Mouse (Mus musculus) cerebellum, adult 18-20 months (tissue): Measurements from ENCODE around the gene Zfp281.

ENCODE experiments used
- DNase-seq, 2 experiments: peaks; one replicate each; pipeline ENCODE4 v3.0.0; 2021

The Zfp281 gene

DNA sequence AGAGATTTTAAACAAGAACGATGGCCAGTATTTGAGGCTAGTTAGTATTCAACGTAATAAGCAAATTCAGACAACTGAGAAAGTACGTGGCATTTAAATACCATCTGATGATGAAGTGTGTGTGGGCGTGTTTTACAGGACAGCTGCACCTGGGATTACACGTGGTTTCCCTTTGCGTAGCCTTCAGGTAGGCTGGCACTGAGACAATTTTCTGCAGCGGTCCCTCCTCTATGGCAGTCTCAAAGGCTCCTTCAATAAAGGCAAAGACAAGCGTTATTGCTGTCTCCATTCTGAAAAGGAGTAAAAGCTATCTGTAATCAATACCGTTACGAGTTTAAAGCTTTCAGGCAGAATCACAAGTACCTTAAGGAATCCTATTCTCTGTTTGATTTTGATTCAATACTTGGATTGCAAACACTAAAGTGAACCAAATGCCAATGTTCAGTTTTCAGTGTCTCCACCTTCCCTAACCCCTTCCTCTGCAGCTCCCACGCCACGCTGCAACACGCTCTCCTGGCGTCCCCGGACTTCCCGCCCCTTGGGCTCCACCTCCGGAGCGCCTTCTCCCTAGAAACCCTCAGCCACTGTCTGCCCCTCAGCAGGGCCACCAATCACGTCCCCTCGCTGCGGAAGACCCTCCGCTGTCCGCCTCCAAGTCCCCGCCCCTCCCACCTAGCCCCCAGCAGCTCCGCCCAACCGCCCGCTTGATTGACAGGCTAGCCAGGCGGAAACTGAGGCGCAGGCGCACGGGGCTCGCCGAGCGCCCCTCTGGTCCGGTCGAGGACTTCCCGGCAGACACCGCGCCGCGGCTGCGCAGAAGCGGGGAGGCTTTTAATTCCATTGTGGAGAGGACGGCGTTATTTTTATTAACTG, at the start of gene Zfp281:
Gene Zfp281, plus strand, starts transcription at position 756 of the 873 bp plus-strand sequence.
- DNase-seq = peak; percentile 96 to 97

DNA sequence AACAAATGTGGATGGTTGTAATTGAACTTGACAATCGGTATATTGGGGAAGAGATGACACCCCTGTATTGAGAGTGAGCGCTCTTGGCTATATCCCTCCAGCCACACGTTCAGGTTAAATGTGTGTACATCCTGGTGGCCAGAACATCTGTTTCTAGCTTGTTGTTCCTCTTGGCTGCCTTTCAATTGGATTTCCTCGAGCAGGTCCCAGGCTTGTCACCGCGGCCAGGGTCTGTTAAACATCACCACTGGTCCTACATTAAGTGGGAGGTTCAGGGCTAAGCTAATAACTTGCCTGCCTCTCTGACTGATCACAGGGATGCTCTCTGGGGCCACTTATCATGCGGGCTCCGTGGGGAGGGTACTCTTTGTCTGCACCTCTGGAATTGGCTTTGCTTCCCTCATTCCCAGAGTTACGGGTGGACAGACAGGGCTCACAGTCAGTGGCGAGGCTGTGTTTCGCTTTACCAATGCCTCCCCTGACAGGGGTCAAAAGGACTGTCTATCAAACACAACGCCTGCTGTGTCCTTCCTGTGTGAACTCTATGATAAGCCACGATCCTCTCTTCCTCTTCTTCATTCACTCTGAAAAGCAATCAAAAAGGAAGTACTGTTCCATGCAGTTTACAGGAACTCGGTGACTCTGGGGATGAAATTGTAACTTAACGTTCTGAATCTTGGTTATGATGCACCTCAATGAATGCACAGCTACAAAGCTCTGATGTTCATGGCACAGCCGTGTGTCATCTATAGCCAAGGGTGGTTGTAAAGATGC, 46.6 kb upstream of the Zfp281 start:
- no peak for DNase-seq

DNA sequence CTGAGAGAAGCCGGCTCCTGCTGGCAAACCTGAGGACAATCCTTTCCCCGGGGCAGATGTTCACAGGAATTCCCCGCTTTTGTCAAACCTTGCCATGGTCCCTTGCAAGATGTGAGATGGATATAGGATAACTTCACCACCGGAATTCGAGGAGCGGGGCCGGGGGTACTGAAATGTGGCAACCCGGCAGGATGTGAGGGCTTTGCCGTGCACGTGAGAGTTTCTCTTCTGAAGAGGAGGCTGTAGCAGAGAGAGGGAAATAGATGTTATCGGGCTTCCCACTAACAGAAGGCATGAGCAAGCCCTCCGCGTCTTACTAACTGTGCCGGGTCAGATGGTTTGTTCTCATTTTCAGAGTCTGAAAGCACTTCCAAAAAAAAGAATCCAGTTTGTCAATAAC, 45.3 kb upstream of the Zfp281 start:
- DNase-seq = no peak

DNA sequence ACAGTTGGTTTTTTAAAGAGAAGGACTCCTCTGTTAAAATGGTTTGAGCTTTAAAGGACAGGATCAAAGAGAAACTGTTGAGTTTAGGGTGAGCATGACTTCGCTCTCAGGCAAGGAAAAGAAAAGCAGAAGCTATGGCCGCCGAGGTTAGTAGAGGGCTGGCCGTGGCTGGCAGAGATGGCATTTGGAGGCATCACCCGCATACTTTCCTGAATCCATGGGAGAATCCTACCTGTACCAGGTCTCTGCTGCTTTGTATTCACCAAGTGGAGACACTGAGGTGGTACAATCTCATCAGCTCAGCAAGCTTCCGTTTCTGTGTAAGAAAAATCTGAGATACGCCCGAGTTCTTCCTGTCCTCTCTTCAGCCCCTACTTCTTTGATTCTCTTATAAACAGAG, 44.4 kb upstream of the Zfp281 start:
- no peak for DNase-seq

DNA sequence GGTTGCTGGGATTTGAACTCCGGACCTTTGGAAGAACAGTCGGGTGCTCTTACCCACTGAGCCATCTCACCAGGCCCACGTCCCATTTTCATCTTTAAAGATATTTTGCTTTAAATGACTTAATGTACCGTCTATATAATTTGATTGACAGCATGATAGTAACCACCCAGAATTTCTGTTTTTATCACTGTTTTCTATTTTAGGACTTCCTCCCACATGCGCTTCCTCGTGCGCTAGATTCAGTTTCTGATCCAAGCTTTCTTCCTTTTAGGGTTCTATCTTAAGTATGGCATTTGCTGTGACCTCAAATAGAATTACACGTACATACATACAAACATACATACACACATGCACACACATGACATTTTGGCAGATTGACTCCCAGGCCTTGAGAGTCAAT, 42.9 kb upstream of the Zfp281 start:
- DNase-seq = no peak

DNA sequence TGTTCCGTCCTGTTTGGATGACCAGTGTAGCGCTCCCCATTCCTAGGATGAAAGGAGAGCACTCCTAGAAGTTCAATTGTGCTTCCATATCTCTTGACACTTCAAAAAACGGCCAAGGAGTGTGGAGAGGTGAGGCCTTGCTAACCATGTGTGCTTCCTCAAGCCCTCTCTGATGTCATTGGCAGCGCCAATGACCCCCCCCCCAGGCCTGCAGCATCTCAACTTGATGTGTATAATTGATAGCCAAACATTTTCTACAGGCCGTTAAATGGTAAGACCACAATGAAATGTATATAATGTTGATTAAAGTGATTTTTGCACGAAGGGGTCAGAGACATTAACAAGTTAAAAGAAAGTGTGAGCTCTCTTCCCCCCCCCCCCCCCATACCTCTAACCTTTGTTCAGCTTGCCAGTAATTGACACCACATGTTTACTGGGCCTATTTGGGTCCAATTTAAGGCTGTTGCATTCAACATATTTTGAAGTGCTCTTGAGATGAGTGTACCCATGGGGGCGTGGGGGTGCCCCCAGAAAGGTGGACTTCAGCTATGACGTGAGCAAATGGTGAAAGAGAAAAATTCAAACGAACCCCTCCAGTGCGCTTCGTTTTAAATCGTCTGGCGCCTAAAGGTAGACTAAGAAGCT, 36.8 kb upstream of the Zfp281 start:
- no peak for DNase-seq

DNA sequence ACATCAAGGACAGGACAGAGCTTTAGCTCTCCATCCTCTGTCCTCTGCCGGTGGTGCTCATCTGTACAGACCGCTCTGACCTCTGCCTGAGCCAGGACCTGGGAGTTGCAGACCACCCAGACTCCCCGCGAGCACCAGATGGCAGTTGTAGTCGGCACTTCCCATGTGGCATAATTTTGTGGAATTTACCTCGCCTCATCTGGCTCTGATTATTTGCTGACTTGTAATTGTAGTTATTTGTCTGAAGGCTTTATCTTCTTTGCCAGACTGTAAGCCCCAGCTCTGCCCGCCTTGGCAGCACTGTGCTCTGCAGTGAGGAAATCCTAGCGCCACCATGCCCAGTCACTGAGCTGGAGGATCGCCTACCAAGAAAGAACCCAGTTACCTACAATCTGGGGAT, 35.8 kb upstream of the Zfp281 start:
- DNase-seq = no peak

DNA sequence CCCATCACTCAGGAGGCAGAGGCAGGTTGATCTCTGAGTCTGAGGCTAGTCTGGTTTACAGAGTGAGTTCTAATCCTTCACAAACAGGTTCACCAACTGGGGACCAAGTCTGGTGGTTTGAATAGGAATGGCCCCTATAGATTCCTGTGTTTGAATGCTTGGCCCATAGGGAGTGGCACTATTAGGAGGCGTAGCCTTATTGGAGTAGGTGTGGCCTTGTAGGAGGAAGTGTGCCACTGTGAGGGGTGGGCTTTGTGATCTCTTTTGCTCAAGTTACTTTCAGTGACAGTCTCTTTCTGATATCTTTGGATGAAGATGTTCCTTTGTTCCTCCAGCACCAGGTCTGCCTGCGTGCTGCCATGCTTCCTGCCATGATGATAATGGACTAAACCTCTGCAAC, 32.0 kb upstream of the Zfp281 start:
- no peak for DNase-seq

DNA sequence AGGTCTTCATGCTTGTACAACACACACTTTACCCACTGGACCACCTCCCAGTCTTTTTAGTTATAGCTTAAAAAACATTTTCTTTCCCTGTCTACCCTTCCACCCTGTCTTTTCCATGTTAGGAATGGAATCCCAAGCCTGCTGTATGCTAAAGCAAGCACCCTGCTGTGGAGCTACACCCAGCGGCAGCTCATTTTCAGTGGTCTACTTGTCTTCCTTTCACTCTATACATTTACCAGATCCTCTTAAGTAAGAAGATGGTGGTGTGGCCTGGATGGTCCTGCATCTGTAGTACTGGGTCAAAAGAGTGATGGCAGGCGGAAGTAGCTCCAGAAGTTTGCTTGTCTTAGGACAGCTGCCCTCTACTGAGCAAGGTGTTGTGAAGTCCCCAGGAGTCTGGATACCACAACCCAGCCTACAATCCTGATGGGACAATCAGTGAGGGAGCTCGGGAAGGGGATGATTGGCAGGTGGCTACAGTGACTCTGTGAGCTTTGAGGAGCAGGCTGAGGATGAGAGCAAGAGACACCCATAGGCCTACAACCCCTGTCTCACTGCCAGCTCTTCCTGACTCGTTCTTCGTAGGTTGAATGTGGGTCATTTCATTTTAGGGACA, 30.4 kb upstream of the Zfp281 start:
- DNase-seq = no peak

DNA sequence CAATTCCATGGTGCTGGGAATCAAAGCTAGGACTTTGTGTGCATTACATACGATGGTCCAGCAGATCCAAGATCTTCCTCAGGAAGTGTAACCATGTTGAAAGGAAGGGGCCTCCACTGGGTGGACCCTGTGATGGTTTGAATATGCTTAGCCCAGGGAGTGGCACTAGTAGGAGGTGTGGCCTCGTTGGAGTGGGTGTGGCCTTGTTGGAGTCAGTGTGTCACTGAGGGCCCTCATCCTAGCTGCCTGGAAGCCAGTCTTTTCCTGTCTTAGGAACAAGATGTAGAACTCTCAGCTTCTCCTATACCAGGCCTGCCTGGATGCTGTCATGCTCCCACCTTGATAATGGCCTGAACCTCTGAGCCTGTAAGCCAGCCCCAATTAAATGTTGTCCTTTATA, 27.9 kb upstream of the Zfp281 start:
- DNase-seq = no peak

DNA sequence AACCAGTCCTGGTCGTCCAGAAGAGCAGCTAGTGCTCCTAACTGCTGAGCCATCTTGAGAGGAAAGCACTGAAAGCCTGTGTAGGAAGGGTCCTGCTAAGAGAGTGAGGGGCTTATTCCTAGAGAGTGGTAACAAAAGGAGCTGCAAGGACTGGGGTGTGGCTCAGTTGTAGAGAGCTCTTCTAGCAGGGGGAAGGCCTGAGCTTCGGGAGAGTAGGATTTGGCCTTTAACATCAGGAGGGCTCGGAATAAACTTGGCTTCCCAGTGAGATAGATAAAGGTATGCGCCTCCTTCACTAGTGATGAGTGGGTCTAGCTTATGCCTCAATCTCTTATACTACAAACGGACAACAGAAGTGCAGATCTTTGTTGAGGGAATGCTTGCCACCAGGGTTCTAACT, 26.4 kb upstream of the Zfp281 start:
- no peak for DNase-seq

DNA sequence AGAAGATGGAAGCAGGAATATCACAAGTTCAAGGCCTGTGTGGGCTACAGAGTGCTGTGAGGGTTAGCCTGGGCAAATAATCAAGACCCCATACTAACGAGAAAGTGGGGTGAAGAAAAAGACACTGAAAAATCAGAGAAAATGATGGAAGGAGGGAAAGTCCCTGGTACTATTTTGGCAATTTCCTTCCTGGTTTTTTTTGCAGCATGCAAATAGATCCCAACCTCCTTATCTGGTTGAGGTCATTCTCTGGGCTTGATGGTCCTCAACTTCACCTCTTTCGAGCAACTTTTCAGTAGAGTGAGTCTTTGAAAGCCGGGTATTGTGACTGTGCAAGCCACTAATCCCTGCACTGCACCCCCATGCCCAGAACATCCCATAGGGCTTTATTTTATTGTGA, 24.6 kb upstream of the Zfp281 start:
- no peak for DNase-seq

DNA sequence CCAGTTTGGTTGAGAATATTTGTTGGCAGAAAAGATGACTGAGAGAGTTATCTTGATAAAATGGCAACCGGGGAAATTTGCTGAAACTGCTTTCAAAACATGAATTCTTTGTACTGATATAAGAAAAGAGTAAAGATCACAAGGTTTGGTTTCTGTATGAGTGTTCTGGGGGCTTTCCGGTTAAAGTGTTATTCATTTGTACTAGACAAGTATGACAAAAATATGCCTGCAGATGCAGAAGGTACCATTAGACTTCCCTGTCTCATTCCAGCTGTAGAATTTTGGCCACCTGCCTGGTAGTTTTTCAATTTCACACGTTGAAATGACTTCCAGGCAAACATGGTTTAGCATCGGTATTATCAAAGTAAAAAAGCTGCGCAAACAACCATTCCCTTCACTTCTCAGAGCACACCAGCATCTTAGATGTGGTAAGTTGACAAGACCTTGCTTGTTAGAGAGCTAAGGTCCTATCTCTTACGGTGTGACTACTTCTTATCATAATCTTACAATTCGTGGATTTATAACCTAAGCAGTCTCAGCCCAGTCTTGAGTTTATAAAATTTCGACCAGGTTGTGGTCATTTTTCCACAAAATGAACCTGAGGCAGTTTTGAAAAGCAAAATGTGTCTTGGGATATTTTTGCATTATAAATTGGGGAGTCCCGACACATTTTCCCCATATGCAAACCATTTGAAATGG, 23.9 kb upstream of the Zfp281 start:
- no peak for DNase-seq

DNA sequence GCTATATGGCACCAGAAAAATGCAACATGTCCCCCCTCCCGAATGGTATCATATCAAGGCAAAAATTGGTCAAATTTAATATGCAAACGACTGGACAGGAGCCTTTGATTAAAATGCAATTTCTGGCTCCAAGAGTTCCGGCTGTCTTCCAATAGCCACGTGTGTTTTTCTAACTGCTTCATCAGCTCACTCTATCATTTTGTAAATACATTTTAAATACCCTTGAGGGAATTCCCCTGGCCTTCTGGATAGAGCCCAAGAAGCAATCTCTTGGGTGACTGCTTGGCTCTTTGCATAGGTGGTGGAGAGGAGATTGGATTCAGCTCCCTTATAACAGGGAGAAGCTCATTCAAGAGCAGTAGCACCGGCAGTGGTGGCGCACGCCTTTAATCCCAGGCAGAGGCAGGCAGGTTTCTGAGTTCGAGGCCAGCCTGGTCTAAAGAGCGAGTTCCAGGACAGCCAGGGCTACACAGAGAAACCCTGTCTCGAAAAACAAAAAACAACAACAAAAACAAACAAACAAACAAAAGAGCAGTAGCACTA, 23.3 kb upstream of the Zfp281 start:
- no peak for DNase-seq

DNA sequence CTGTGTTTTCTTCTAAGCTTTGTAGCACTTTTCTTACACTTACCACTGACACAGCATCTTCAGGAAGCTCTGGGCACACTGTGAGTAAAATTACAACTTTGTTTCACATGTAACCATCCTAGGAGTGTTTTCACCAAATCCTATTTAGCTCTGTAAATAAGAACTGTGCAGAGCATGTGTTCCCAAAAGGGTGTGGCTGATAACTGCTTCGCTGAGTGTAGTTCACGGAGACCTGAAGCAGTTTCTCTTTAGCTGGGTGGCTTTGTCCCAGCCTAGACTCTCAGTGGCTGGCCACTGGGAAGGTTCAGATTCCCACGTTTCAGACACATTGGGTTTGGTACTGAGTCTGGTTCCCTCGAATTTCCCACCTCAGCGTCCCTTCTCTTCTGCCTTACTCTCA, 22.4 kb upstream of the Zfp281 start:
- DNase-seq = no peak

DNA sequence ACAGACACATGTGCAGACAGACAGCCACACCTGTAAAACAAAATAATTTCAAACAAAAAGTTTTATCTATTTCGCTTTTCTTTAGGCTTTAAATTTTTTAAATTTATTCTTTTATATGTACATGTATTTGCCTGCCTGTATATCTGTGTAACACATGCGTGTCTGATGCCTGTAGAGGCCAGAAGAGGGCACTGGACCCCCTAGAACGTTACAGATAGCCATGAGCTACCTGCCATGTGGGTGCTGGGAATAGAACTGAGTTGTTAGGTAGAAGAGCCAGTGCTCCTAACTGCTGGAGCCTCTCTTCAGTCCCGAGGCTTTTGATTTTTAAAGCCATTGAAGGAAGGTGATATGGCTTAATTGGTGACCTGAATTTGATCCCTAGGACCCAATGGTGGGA, 20.5 kb upstream of the Zfp281 start:
- DNase-seq = no peak

DNA sequence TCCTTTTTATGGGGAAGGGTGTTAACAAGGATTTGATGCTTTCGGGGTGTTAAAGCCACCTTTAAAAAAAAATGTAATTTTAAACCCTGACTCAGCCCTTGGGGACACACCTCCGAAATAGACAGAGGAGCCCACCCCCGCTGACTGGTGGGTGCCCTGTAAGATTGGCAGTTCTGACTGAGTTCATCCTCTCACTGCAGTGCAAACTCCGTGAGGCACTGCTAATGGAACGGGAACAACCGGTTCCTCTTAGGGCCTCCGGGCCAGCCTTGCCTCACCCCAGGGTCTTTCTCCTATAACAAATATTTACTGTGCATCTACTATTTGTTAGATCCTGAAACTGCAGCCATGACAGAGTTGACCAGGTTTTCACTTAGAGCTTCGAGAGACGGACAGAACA, 18.9 kb upstream of the Zfp281 start:
- no peak for DNase-seq

DNA sequence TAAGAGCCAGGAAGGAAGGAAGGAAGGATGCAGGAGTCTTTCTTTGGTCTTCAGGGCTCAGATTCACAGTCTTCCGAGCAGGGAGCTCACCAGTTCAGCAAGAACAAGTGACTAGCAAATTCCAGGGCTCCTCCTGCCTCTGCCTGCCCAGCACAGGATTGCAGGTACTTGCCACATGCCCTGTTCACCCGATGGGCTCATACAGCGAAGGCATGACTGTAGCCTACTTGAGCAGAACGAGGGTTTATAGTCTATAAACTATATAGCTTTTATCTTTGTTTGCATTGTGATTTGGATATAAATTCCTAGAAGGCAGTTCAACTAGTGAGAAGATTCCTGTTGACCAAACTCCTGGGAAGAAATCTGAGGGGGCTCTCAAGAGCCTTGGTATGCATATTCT, 18.4 kb upstream of the Zfp281 start:
- DNase-seq = no peak

DNA sequence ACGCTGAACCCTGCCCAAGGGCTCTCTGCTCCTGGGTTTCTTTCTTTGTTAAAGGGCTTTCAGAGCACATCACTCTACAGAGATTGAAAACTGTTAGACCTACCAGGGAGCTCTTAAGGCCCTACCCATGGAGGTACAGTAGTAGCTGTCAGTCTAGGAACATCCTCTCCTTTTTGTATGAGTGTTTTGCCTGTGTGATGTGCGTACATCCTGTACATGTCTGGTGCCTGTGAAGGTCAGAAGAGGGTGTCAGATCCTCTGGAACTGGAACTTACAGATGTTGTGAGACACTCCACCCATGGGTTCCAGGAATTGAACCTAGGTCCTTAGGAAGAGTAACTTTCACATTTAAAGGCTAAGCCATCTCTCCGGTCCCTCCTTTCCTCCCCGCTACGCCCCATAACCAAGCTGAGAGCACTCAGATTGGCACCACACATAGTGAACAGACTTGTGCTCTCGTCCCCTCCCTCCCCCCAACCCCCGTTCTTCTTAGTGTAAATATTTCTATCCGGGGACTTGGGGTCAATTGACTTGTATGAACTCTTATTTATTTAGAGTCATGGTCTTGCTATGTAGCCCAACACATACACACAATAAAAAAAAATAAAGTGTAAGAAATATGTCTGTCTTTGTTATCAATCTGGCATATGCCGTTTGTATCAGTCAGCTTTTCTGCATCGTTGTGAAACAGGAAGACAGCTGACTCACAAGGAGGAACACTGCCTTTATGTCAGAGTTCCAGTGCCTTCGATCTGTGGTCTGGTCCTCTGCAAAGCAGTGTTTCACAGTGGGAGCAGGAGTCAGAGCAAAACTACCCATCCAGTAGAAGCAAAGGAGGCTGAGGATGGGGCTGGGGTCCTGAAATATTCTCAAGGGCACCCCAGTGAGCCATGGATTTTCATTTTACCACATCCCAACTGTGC, 16.1 kb upstream of the Zfp281 start:
- no peak for DNase-seq

DNA sequence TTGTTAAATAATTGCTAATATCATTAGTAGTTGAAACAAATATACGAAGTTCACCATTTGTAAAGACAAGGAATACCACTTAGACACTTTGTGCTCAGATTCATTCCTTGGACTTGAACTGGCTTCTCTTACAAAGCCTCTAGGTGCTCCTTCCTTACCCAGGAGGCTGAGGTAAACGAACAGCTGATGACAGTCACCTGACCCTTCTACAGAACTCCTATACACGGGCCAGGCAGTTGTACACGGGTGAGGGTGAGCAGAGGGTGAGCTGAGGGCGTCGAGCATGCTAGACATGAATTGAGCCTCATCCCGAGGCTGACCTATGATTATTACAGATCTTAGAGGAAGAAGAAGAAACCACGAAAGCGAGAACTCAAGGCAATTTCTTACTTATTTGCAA, 12.9 kb upstream of the Zfp281 start:
- DNase-seq = no peak

DNA sequence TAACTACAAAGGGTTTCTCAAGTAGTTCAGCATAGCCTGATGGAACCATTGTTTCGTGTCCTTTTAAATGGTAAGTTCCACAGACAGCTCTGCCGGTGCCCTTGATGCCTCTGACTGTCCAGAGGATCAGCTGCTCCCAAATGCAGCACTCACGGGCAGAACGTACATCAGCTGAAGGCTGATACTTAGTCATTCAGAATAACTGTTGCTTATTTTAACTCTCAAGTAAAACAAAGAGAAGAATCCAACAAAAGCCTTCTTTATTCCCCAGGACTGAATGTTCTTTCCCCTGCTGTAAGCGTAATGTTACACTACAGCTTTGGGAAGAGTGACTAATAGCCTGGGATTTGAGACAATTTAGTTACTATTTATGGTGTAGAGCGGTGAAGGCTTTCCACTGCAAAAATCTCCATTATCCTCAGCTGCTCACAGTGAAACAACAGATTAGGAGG, 11.4 kb upstream of the Zfp281 start:
- DNase-seq = no peak
